8 mouse cellular contexts compared by ENCODE assay signal in the genomic region with DNA sequence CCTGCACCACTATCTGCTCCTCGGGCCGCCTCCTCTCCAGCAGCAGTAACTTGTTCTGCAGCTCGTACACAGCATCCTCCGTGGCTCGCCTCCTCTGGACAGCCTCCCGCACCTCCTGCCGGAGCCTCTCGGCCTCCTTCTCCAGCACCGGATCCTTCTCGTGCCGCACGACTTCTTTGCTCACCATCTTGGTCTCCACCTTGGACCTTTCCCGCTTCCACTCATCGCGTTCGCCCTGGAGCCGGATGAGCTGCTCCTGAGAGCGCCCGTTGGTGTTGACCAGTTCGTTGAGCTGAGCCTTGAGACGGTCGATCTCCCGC. TPM values are rescaled to one million over a fixed set of nuclear protein-coding genes. Genes with fewer than 3 reads are reported as not detected.
DNase-seq lines count a peak whose midpoint lies in the region; ATAC-seq and TF ChIP-seq lines count a peak whose summit lies in the region.

No protein-coding gene starts in this region.

- TF ChIP-seq EP300 in liver, embryonic 14.5 days (IDR thresholded peaks at IDR 0.05; ENCODE audit: low read depth): no peak

- no peak for TF ChIP-seq CTCF in gastrocnemius, adult 2 months (IDR thresholded peaks at IDR 0.05)
- TF ChIP-seq CTCF in liver, embryonic 14.5 days (IDR thresholded peaks at IDR 0.05; ENCODE audit: low read depth): no peak

- H3K27me3 ChIP-seq in megakaryocyte, embryonic 14.5 days (replicated peaks): peaks cover 60% of the 10 kb centered on the region
- peaks cover 38% of the 10 kb centered on the region for H3K27me3 ChIP-seq in liver, embryonic 14.5 days (ENCODE audit: control insufficient read depth, insufficient read depth, low read length)

- peaks cover 44% of the 10 kb centered on the region for H3K9me3 ChIP-seq in megakaryocyte, embryonic 14.5 days
- no peaks in the 10 kb centered on the region for H3K9me3 ChIP-seq in liver, embryonic 14.5 days (ENCODE audit: control insufficient read depth, low read length)

- intact Hi-C loops in gastrocnemius, adult 2 months (cut with DNase I): loop anchor here (5.0 kb wide), 1 partner anchor 135 kb away; a partner anchor contains a TSS

- ATAC-seq in megakaryocyte, adult 5-6 weeks (ENCODE audit: poor library complexity, severe bottlenecking): no peak
- no peak for ATAC-seq in liver, embryonic 14.5 days (ENCODE audit: insufficient read depth)

- H3K9ac ChIP-seq in liver, embryonic 14.5 days (replicated peaks): no peak overlapping the region

- H3K36me3 ChIP-seq in megakaryocyte, embryonic 14.5 days (replicated peaks; ENCODE audit: low read length): no peaks in the 10 kb centered on the region
- no peaks in the 10 kb centered on the region for H3K36me3 ChIP-seq in liver, embryonic 14.5 days (replicated peaks; ENCODE audit: control insufficient read depth, insufficient read depth, low read depth)

- H3K27ac ChIP-seq in gastrocnemius, adult 2 months: no peak overlapping the region
- H3K27ac ChIP-seq in liver, embryonic 14.5 days: no peak overlapping the region

- peak overlapping the region; percentile 21; the same call in 1 of the 2 replicates for H3K4me2 ChIP-seq in liver, embryonic 14.5 days (ENCODE audit: low read depth)

- H3K4me1 ChIP-seq in megakaryocyte, embryonic 14.5 days: peaks cover 56% of the 10 kb centered on the region
- H3K4me1 ChIP-seq in liver, embryonic 14.5 days (replicated peaks; ENCODE audit: control insufficient read depth in 2 of 2, insufficient read depth in 2 of 2, low read length in 1 of 2): peaks cover 3 to 14% of the 10 kb centered on the region in 2 experiments; a peak in 3 of 4 replicates

- DNase-seq in gastrocnemius, adult 2 months: no peak
- DNase-seq in gastrocnemius, postnatal 4 days (ENCODE audit: low spot score in 2 of 2): no peak
- no peak for DNase-seq in liver, embryonic 14.5 days (ENCODE audit: low read depth in 3 of 3, low spot score in 3 of 3)
- DNase-seq in urinary bladder, adult 2 months (ENCODE audit: low spot score): no peak
- no peak for DNase-seq in thymus, postnatal 0 days (ENCODE audit: low spot score)
- DNase-seq in kidney, adult 11 months: no peak

- H3K4me3 ChIP-seq in gastrocnemius, adult 2 months: peak overlapping the region; percentile 68
- H3K4me3 ChIP-seq in megakaryocyte, embryonic 14.5 days (replicated peaks): peak overlapping the region; percentile 85
- no peak overlapping the region; a peak in 1 of 4 replicates for H3K4me3 ChIP-seq in liver, embryonic 14.5 days (ENCODE audit: insufficient read depth in 1 of 2, low read depth in 2 of 2, low read length in 2 of 2)

- WGBS in liver, embryonic 14.5 days (ENCODE audit: insufficient replicate concordance): 12% methylated on average over 23 of the region's 23 CpGs

RNA-seq across cellular contexts. Expression of a gene that starts 15.2 kb away (rescaled TPM):
- under 1 TPM in 1 of 2 experiments, not detected in 1; 0.14 TPM for total RNA-seq in gastrocnemius, adult 2 months (2021)
- under 1 TPM; 0.41 to 0.47 TPM for total RNA-seq in gastrocnemius, postnatal 4 days (2021)
- 0.34 TPM in 1 of 2 replicates, not detected in the other for polyA plus RNA-seq in megakaryocyte, embryonic 14.5 days (2012; ENCODE audit: insufficient read depth, low replicate concordance)
- 0.11 TPM in 1 of 2 replicates, not detected in the other for total RNA-seq in megakaryocyte, adult 5-6 weeks (2015)
- total RNA-seq in megakaryocyte, adult 5-6 weeks (2017): 0.24 and 0.37 TPM in 2 replicates
- polyA plus RNA-seq in liver, embryonic 14.5 days (2012; rRNA removed): 0.03 and 0.09 TPM in 2 replicates
- polyA plus RNA-seq in liver, embryonic 14.5 days (2014; fragmentation: Nextera tagmentation; extraction: Ambion mirVana): 0.04 and 0.13 TPM in 2 replicates
- polyA plus RNA-seq in urinary bladder, adult 2 months (2012; rRNA removed): 16.9 and 24.7 TPM in 2 replicates
- 1.5 and 2.0 TPM in 2 replicates for polyA plus RNA-seq in thymus, postnatal 0 days (2015; fragmentation: Nextera tagmentation; extraction: Ambion mirVana)

RNA-seq across cellular contexts. Expression of a gene that starts 23.9 kb away (rescaled TPM):
- total RNA-seq in gastrocnemius, adult 2 months (2021): 100 to 1,000 TPM in 1 of 2 experiments, 10 to 100 TPM in 1; 79.8 to 118 TPM
- 10 to 100 TPM; 45.6 to 47.5 TPM for total RNA-seq in gastrocnemius, postnatal 4 days (2021)
- 1.7 and 3.3 TPM in 2 replicates for polyA plus RNA-seq in megakaryocyte, embryonic 14.5 days (2012; ENCODE audit: insufficient read depth, low replicate concordance)
- 15.1 and 18.3 TPM in 2 replicates for total RNA-seq in megakaryocyte, adult 5-6 weeks (2015)
- total RNA-seq in megakaryocyte, adult 5-6 weeks (2017): 18.6 and 19.7 TPM in 2 replicates
- polyA plus RNA-seq in liver, embryonic 14.5 days (2012; rRNA removed): 12.3 and 14.8 TPM in 2 replicates
- 16.6 and 18.6 TPM in 2 replicates for polyA plus RNA-seq in liver, embryonic 14.5 days (2014; fragmentation: Nextera tagmentation; extraction: Ambion mirVana)
- polyA plus RNA-seq in urinary bladder, adult 2 months (2012; rRNA removed): 94.7 and 106 TPM in 2 replicates
- polyA plus RNA-seq in thymus, postnatal 0 days (2015; fragmentation: Nextera tagmentation; extraction: Ambion mirVana): 20.0 and 20.7 TPM in 2 replicates

RNA-seq across cellular contexts. Expression of a gene that starts 24.0 kb away (rescaled TPM):
- 10 to 100 TPM; 14.3 to 17.1 TPM for total RNA-seq in gastrocnemius, adult 2 months (2021)
- 10 to 100 TPM; 29.2 to 38.6 TPM for total RNA-seq in gastrocnemius, postnatal 4 days (2021)
- 181 and 219 TPM in 2 replicates for polyA plus RNA-seq in megakaryocyte, embryonic 14.5 days (2012; ENCODE audit: insufficient read depth, low replicate concordance)
- 58.5 and 63.9 TPM in 2 replicates for total RNA-seq in megakaryocyte, adult 5-6 weeks (2015)
- total RNA-seq in megakaryocyte, adult 5-6 weeks (2017): 21.4 and 27.2 TPM in 2 replicates
- 17.7 and 19.6 TPM in 2 replicates for polyA plus RNA-seq in liver, embryonic 14.5 days (2012; rRNA removed)
- polyA plus RNA-seq in liver, embryonic 14.5 days (2014; fragmentation: Nextera tagmentation; extraction: Ambion mirVana): 27.3 and 29.3 TPM in 2 replicates
- polyA plus RNA-seq in urinary bladder, adult 2 months (2012; rRNA removed): 45.1 and 57.1 TPM in 2 replicates
- 127 and 134 TPM in 2 replicates for polyA plus RNA-seq in thymus, postnatal 0 days (2015; fragmentation: Nextera tagmentation; extraction: Ambion mirVana)

RNA-seq across cellular contexts. Expression of a gene that starts 51.3 kb away (rescaled TPM):
- total RNA-seq in gastrocnemius, adult 2 months (2021): 10 to 100 TPM; 87.7 to 89.2 TPM
- 10 to 100 TPM; 94.2 to 94.6 TPM for total RNA-seq in gastrocnemius, postnatal 4 days (2021)
- polyA plus RNA-seq in megakaryocyte, embryonic 14.5 days (2012; ENCODE audit: insufficient read depth, low replicate concordance): 4.7 and 34.1 TPM in 2 replicates
- 17.4 and 21.0 TPM in 2 replicates for total RNA-seq in megakaryocyte, adult 5-6 weeks (2015)
- total RNA-seq in megakaryocyte, adult 5-6 weeks (2017): 17.8 and 19.3 TPM in 2 replicates
- polyA plus RNA-seq in liver, embryonic 14.5 days (2012; rRNA removed): 31.9 and 37.6 TPM in 2 replicates
- 28.8 and 33.8 TPM in 2 replicates for polyA plus RNA-seq in liver, embryonic 14.5 days (2014; fragmentation: Nextera tagmentation; extraction: Ambion mirVana)
- 75.0 and 78.3 TPM in 2 replicates for polyA plus RNA-seq in urinary bladder, adult 2 months (2012; rRNA removed)
- polyA plus RNA-seq in thymus, postnatal 0 days (2015; fragmentation: Nextera tagmentation; extraction: Ambion mirVana): 86.4 and 89.0 TPM in 2 replicates

RNA-seq across cellular contexts. Expression of a gene that starts 54.7 kb away (rescaled TPM):
- 10 to 100 TPM; 10.5 to 11.5 TPM for total RNA-seq in gastrocnemius, adult 2 months (2021)
- total RNA-seq in gastrocnemius, postnatal 4 days (2021): 10 to 100 TPM; 26.6 to 27.5 TPM
- polyA plus RNA-seq in megakaryocyte, embryonic 14.5 days (2012; ENCODE audit: insufficient read depth, low replicate concordance): 33.9 and 37.8 TPM in 2 replicates
- 2.9 and 5.9 TPM in 2 replicates for total RNA-seq in megakaryocyte, adult 5-6 weeks (2015)
- 5.7 and 6.3 TPM in 2 replicates for total RNA-seq in megakaryocyte, adult 5-6 weeks (2017)
- 5.8 and 8.7 TPM in 2 replicates for polyA plus RNA-seq in liver, embryonic 14.5 days (2012; rRNA removed)
- 3.1 and 3.5 TPM in 2 replicates for polyA plus RNA-seq in liver, embryonic 14.5 days (2014; fragmentation: Nextera tagmentation; extraction: Ambion mirVana)
- polyA plus RNA-seq in urinary bladder, adult 2 months (2012; rRNA removed): 46.8 and 47.7 TPM in 2 replicates
- polyA plus RNA-seq in thymus, postnatal 0 days (2015; fragmentation: Nextera tagmentation; extraction: Ambion mirVana): 12.0 and 13.1 TPM in 2 replicates

Comparison
In these comparisons a context has a peak if more than half of its experiments do, and no peak if none do; other contexts are left out.
1. H3K4me3 ChIP-seq: peak in gastrocnemius, adult 2 months (single experiment) and megakaryocyte, embryonic 14.5 days (single experiment); none in liver, embryonic 14.5 days (0 of 2).